Mouse (Mus musculus) midbrain, embryonic 14.5 days (tissue): Measurements from ENCODE around the gene AY358078. TPM values are rescaled to one million over a fixed set of nuclear protein-coding genes. Genes with fewer than 3 reads are reported as not detected.
"Not testable (repeated sequence)": the region's sequence is repeated elsewhere in the genome, so short reads cannot be mapped to it uniquely, and the experiment has no call there.

ENCODE experiments used
- ATAC-seq: fragments of 200-750 bp; cut with Nextera tagmentation; 2 replicates; pipeline ENCODE4 v1.8.0; 2017; ENCODE audit warnings: moderate number of reproducible peaks, moderate library complexity; ENCODE audit not compliant: low FRiP score, low TSS enrichment
- DNase-seq: peaks from one replicate; pipeline ENCODE4 v3.0.0-alpha.2; 2015
- H3K27ac ChIP-seq: fragments of 300-500 bp; sonication (generic); replicated peaks from 2 replicates; pipeline ENCODE4 v1.5.1; 2014; ENCODE audit warnings: mild to moderate bottlenecking, low read depth, low read length, moderate library complexity
- H3K27me3 ChIP-seq: fragments of 300-500 bp; sonication (generic); 2 replicates; pipeline ENCODE4 v1.6.1; 2014; ENCODE audit warnings: low read length, control low read depth, mixed read lengths; ENCODE audit not compliant: control insufficient read depth, insufficient read depth
- H3K36me3 ChIP-seq: fragments of 300-500 bp; sonication (generic); 2 replicates; pipeline ENCODE4 v1.6.1; 2014; ENCODE audit warnings: low read length, control low read depth; ENCODE audit not compliant: control insufficient read depth, insufficient read depth
- H3K4me1 ChIP-seq: fragments of 300-500 bp; sonication (generic); 2 replicates; pipeline ENCODE4 v1.6.1; 2014; ENCODE audit warnings: mild to moderate bottlenecking, antibody characterized with exemption, low read length, control low read depth; ENCODE audit not compliant: control insufficient read depth, insufficient read depth
- H3K4me2 ChIP-seq: fragments of 300-500 bp; sonication (generic); 2 replicates; pipeline ENCODE4 v1.6.1; 2014; ENCODE audit warnings: mild to moderate bottlenecking, low read length, moderate library complexity
- H3K4me3 ChIP-seq: fragments of 300-500 bp; sonication (generic); replicated peaks from 2 replicates; pipeline ENCODE4 v1.5.1; 2014; ENCODE audit warnings: low read depth, low read length
- H3K9ac ChIP-seq: fragments of 300-500 bp; sonication (generic); replicated peaks from 2 replicates; pipeline ENCODE4 v1.6.1; 2014; ENCODE audit warnings: mild to moderate bottlenecking, low read length, moderate library complexity
- H3K9me3 ChIP-seq: fragments of 300-500 bp; sonication (generic); 2 replicates; pipeline ENCODE4 v1.6.1; 2016; ENCODE audit warnings: low read length, control low read depth, mixed read lengths; ENCODE audit not compliant: control insufficient read depth
- WGBS: fragments of 180-500 bp; shearing (Covaris S2); extraction: QIAGEN DNeasy Blood & Tissue Kit; methylation state at CpG from one replicate; pipeline ENCODE4 v1.1.7; 2014; 5-methylcytosine and 5-hydroxymethylcytosine counted together
- polyA plus RNA-seq: library from polyadenylated mRNA; unstranded; fragments of >200 nt; fragmentation: Nextera tagmentation; extraction: Ambion mirVana; gene quantifications from 2 replicates; pipeline ENCODE4 v1.2.1, GENCODE M21; 2014

The AY358078 gene
- polyA plus RNA-seq, 1 experiment from 2014 or later = not detected

- H3K4me2 ChIP-seq = no peak overlapping the region
- H3K9me3 ChIP-seq = no peaks in the 10 kb centered on the region
- no peaks in the 10 kb centered on the region for H3K4me1 ChIP-seq
- no peak overlapping the region for H3K9ac ChIP-seq
- no peaks in the 10 kb centered on the region for H3K27me3 ChIP-seq
- no peak for DNase-seq
- H3K27ac ChIP-seq = no peak overlapping the region
- ATAC-seq = no peak
- no peak overlapping the region for H3K4me3 ChIP-seq
- WGBS = 79% methylated on average over 2 of the region's 2 CpGs
- no peaks in the 10 kb centered on the region for H3K36me3 ChIP-seq
Observed at GRCm38 (mm10) chr14:51794106-51794505, 5.7 kb upstream of the AY358078 start.

- WGBS = 82% methylated on average over 1 of the region's 1 CpGs
- H3K27me3 ChIP-seq = no peaks in the 10 kb centered on the region
- no peak for DNase-seq
- H3K4me2 ChIP-seq = no peak overlapping the region
- H3K36me3 ChIP-seq = no peaks in the 10 kb centered on the region
- no peak overlapping the region for H3K27ac ChIP-seq
- no peak overlapping the region for H3K4me3 ChIP-seq
- no peak overlapping the region for H3K9ac ChIP-seq
- no peaks in the 10 kb centered on the region for H3K4me1 ChIP-seq
- no peaks in the 10 kb centered on the region for H3K9me3 ChIP-seq
- no peak for ATAC-seq
Observed at GRCm38 (mm10) chr14:51826625-51827024, 26.8 kb downstream of the AY358078 start.

GRCm38 (mm10) chr14:51827842-51828241 is 28.0 kb downstream of the AY358078 start:
- not testable (repeated sequence) for H3K36me3 ChIP-seq, H3K4me3 ChIP-seq, H3K9me3 ChIP-seq, H3K9ac ChIP-seq, H3K27ac ChIP-seq, H3K4me1 ChIP-seq, H3K4me2 ChIP-seq, H3K27me3 ChIP-seq
- 38% methylated on average over 5 of the region's 5 CpGs for WGBS
- ATAC-seq = peak; percentile 62; the same call in 1 of the 2 replicates
- DNase-seq = peak; percentile 35

- Histone ChIP-seq H3K9ac (no peak overlapping the region), H3K36me3 (no peaks in the 10 kb centered on the region), H3K4me2 (no peak overlapping the region), H3K9me3 (no peaks in the 10 kb centered on the region), H3K4me3 (no peak overlapping the region), H3K27ac (no peak overlapping the region), H3K4me1 (no peaks in the 10 kb centered on the region), H3K27me3 (no peaks in the 10 kb centered on the region)
- 79% methylated on average over 6 of the region's 6 CpGs for WGBS
- ATAC-seq = no peak
- no peak for DNase-seq
Observed at GRCm38 (mm10) chr14:51829188-51829587, 29.3 kb downstream of the AY358078 start.

- not testable (repeated sequence) for ATAC-seq, H3K27ac ChIP-seq, H3K9ac ChIP-seq, H3K4me1 ChIP-seq, H3K4me2 ChIP-seq, H3K4me3 ChIP-seq, H3K9me3 ChIP-seq, H3K27me3 ChIP-seq, H3K36me3 ChIP-seq
- DNase-seq = peak; percentile 2
- 29% methylated on average over 2 of the region's 2 CpGs for WGBS
Observed at GRCm38 (mm10) chr14:51838480-51838879, 38.6 kb downstream of the AY358078 start.

GRCm38 (mm10) chr14:51842250-51842649 is 42.4 kb downstream of the AY358078 start:
- H3K27me3 ChIP-seq = no peaks in the 10 kb centered on the region
- WGBS = 53% methylated on average over 1 of the region's 1 CpGs
- H3K9me3 ChIP-seq = no peaks in the 10 kb centered on the region
- no peak overlapping the region for H3K9ac ChIP-seq
- no peak overlapping the region for H3K27ac ChIP-seq
- ATAC-seq (no peak), DNase-seq (peak; percentile 9)
- H3K4me2 ChIP-seq = no peak overlapping the region
- H3K36me3 ChIP-seq = no peaks in the 10 kb centered on the region
- no peak overlapping the region for H3K4me3 ChIP-seq
- no peaks in the 10 kb centered on the region for H3K4me1 ChIP-seq

- Histone ChIP-seq H3K4me2 (no peak overlapping the region), H3K9ac (no peak overlapping the region), H3K4me3 (no peak overlapping the region), H3K4me1 (no peaks in the 10 kb centered on the region), H3K36me3 (no peaks in the 10 kb centered on the region), H3K27me3 (no peaks in the 10 kb centered on the region), H3K27ac (no peak overlapping the region), H3K9me3 (no peaks in the 10 kb centered on the region)
- 97% methylated on average over 2 of the region's 2 CpGs for WGBS
- ATAC-seq = no peak
- DNase-seq = no peak
Observed at GRCm38 (mm10) chr14:51842781-51843180, 42.9 kb downstream of the AY358078 start.

- Histone ChIP-seq H3K9me3 (no peaks in the 10 kb centered on the region), H3K27ac (no peak overlapping the region), H3K4me1 (no peaks in the 10 kb centered on the region), H3K4me2 (no peak overlapping the region), H3K27me3 (no peaks in the 10 kb centered on the region), H3K9ac (no peak overlapping the region), H3K36me3 (no peaks in the 10 kb centered on the region), H3K4me3 (no peak overlapping the region)
- no peak for DNase-seq
- ATAC-seq = no peak
Observed at GRCm38 (mm10) chr14:51843882-51844281, 44.0 kb downstream of the AY358078 start.

GRCm38 (mm10) chr14:51846566-51846965 is 46.7 kb downstream of the AY358078 start:
- WGBS = 62% methylated on average over 3 of the region's 3 CpGs
- no peak for DNase-seq
- Histone ChIP-seq H3K36me3 (no peaks in the 10 kb centered on the region), H3K27me3 (no peaks in the 10 kb centered on the region), H3K27ac (no peak overlapping the region), H3K4me3 (no peak overlapping the region), H3K4me2 (no peak overlapping the region), H3K9ac (no peak overlapping the region), H3K4me1 (no peaks in the 10 kb centered on the region), H3K9me3 (no peaks in the 10 kb centered on the region)
- ATAC-seq = no peak
